Mouse (Mus musculus): Measurements from ENCODE around the gene B4galnt1.
"Not testable (repeated sequence)": the region's sequence is repeated elsewhere in the genome, so short reads cannot be mapped to it uniquely, and the experiment has no call there.

B4galnt1 gene

DNA sequence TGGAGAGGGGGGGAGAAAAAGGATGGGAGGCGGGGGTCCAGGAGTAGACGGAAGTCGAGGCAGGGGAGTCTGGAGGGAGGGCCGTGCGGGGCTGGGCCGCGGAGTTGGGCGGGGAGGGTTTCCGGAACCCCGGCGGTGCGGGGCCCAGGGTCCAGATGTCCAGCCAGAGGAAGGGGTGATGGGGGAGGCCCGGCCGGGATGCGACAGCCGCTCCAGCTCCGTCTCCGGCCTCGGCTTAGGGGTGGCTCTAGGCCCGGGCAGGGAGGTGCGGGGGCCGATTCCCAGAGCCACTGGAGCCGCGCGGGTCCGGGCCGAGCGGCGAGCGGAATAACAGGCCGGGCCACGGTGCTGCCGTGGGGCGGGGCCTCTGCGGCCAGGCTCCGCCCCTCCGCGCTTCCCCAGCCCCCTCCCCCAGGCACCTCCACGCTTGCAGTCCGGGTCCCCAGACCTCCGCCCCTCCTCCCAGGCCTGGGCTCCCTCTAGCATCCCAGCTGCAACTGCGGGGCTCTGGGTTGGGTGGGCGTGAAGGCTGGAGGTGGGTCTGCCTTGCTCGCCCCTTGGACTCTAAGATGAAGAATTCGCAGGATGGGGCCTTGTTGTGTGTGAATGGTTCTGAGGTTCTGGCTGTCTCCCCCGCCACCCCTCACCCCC, 23.6 kb downstream of the B4galnt1 start:
- peak; percentile 81 for DNase-seq (ENCODE audit: low read depth, low spot score)

DNA sequence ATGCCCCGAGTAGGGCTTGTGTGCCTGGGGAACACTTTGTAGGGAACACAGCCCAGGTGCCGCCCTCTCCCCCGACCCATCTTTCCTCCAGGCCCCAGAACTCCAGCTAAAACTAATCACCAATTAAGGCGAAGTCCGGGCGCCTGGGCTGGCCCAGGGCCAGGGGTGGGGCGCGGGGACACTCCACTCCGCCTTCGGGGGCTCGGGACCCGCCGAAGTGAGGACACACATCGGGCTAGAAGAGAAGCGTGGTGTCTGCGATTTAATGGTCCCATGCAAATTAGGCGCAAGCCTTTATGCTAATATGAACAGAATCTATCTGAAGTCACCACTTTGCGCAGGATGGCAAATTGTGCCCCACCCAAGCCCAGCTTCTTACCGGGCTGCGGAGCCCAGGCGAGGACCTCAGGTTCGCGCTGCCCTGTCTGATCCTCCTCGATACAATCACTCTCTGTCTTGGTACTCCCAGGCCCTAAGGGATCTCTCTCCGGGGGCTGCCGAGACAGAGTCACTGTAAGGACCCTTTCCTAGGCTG, 24.2 kb downstream of the B4galnt1 start:
- DNase-seq (ENCODE audit: low read depth, low spot score) = peak; percentile 61

DNA sequence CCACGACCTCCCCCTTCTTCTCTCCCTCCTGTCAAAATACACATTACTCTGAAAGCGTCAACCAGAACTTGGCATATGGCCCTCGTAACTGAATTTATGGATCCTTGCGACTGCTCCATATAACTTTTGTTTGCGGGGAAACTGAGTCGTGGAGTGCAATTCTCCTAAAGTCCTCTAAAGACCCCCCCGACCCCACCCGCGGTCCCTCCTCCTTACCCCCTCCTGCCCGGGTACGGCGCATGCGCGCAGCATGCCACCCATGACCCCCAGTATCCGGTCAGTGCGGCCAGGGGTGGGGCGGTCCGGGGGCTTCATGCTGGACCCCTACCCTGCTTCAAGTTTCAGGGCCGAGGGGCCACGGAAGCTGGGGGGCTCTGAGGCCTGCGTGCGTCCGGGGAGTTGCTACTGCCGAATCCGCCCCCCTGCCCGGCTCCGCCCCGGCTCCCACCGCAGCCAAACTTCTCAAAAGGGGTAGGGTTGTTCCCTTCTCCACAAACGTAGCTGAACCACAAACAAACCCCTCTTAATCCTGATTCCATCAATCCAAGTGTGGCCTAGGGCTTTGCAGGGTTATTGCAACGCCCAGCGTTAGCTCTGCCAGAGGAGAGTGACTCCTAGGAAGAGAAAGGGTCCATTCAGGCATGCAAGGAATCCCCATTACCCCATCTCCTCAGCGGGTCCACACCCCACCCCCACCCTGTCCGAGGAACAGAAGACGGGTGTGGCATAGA, 24.8 kb downstream of the B4galnt1 start, which contains the start of gene Arhgef25:
Gene Arhgef25 (minus strand): TSS at position 433 of the 731 bp plus-strand sequence.
- no peak for DNase-seq (ENCODE audit: low read depth, low spot score)

DNA sequence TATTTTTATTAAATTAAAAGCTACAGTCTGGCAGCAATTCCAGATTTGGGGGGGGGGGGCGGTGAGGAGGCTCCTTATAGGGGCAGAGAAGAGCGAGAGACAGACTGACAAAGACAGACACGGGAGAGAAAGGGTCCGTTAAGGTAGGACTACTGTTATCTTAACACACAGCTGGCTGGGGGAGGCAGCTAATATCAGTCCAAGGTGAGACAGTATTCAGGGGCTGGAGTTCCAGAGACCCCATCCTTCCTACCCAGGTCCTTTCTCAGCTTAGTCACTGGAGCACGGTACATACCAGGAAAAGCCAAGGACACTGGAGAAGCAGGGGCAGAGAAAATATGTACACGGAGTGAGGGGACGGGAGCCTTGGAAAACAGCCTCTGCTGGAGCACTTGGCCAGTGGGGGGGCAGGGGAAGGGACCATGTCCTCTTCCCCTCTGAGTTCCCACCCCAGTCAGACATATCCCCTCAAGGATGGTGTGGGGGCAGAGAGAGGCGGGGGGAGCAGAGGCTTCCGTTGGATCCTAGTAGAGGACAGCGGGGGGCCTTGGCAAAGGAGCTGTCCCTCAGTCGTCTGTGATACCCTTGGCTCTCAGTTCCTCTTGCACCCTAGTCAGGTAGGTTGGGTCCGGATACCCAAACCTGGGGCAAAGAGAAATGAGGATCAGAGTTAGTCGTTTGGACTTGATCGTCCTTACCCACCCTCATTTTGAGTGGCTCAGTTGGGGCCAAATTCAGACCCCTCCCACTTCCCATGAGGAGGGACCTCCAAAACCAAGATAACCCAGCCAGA, 25.6 kb downstream of the B4galnt1 start:
- DNase-seq (ENCODE audit: low read depth, low spot score) = no peak

DNA sequence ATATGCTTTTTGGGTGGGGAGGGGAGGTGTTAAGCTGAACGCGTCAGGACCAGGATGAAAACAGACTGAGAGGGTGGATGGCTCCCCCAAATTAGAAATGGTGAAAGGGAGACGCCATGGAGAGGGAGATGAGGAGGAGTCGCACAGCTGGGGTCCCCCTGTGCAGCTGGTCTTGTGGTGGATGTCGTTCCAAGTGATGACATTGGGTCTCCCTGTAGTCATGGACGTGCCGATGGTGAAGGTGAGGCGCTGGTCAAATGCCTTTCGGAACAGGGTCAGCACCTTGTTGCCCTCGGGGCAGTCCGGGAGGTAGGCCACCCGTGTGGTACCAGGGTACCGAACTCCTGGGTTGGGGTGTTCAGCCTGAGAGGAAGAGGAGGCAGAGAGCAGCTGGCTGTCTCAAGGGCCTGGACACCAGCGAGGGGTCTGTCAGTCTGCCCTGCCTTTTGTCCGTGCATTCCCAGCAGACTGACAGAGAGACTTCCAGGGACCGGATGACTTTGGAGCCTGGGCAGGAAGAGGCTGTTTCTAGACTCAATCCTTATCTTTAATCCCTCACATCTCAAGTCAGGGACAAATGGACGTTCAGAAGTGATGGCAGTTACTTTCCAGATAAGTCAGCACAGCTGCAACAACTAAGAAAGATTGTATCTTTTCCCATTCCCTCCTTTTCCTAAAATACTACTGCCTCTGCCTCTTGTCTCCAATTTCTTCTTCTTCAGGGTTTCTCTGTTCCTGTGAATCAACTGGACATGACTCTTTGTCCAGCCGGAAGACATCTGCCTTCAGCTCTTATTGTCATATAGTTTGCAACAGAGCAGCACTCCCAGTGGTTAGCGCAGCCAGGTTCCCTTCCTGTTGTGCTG, 26.4 kb downstream of the B4galnt1 start:
- no peak for DNase-seq (ENCODE audit: low read depth, low spot score)

DNA sequence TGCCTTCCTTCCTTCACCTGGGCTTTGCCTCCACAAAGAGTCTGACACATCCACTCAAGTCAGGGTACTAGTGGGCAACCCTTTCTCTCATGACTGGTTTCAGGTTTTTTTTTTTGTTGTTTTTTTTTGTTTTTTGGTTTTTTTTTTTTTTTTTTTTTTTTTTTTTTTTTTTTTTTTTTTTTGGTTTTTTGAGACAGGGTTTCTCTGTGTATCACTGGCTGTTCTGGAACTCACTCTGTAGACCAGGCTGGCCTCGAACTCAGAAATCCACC, 27.0 kb downstream of the B4galnt1 start:
- DNase-seq (ENCODE audit: low read depth, low spot score) = not testable (repeated sequence)

DNA sequence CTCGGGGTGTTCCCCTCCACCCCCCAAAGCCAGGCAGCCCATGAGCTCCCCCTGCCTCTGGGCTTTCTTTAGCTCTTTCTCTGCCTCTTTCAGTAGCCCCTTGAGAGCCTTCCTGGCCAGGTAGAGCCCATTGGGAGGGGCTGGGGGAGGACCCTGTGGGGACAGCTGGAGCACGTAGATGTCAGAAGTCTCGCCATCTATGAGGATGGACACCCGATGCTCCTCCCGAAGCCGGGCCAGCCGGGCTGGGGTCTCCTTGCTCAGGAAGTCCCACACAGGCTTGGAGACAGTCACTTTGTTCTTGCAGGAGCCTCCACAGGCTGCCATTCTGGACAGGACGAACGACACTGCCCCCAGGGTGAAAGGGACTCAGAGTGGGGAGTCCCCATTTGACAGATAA, 28.0 kb downstream of the B4galnt1 start:
- DNase-seq (ENCODE audit: low read depth, low spot score) = no peak

DNA sequence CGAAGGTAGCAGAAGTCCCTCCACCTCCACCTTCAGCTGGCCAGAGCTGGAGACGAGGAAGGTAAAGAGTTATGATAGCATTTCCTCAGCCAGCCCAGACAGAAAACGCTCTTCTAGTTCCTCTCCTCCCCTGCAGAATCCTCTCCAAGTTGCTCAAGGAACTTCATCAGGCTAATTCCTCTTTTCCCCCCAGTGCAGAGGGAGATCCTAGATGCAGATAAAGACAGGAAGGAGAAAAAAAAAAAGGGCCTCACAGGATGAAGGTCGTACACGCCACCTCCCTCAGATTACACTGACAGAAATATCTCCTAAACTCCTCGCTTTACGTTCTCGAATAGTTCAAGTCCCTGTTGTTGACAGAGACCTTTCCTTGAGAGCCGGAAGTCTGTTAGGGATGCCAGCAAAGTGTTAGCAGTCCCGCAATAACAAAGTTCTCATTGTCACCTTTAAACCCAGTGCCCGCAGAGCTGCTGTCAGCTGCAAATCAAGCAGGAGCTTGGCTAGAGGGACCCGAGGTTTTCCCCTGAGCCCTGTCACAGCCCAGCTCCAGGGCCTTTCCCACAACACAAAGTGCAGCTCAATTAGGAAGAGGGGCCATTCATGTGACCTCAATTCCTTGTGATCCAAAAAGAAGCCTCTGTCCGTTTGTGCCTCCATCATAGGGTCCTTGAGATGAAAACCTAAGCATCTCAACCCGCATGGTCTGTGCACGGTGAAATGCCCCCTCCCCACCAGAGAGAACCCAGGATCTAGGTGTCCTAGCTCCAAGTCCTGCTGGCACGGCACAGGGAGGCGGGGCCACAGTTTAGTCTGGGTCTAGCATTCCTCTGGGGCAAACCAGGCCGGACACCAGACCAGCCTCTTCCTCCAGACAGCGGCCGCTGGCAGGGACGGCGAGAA, 29.7 kb downstream of the B4galnt1 start:
- DNase-seq (ENCODE audit: low read depth, low spot score) = peak; percentile 32

DNA sequence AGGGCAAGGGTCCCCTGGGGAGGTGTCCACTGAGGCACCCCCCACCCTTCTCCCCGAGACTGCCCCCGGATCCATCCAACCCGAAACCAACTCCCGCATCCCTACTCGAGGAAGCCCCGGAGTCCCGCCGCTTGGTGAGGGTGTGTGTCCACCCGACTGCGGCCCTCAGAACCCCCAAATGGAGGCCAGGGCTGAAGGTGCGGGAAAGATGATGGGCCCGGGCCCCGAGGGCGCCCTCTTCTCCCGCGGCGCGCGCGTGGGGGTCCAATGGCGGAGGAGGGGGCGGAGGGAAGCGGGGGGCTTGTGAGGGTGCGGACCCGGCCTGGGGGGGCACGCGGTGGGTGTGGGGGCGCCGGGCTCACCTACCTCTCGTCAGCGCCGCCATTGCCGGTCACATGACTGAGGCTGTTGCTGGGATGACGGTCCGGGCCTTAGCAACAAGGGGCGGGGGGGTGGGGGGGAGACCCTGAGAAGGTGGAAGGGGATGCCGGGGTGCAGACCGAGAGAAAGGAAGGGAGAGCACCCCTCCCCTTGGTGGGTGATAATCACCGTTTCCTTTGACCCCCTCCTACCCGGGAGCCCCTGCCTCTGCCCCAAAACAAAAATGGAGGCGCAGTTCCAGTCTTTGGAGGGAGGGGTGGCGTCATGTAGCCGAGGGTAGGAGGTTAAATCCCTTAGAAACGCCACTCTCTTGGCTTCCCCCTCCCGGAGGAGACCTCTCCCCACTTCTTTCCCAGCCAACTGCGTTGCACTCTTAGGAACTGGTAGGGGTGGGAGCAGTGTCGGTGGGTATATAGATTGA, 30.5 kb downstream of the B4galnt1 start, which contains the start of gene Dtx3:
Gene Dtx3 (minus strand): TSS at position 401 of the 802 bp plus-strand sequence.
- peak; percentile 59 for DNase-seq (ENCODE audit: low read depth, low spot score)

DNA sequence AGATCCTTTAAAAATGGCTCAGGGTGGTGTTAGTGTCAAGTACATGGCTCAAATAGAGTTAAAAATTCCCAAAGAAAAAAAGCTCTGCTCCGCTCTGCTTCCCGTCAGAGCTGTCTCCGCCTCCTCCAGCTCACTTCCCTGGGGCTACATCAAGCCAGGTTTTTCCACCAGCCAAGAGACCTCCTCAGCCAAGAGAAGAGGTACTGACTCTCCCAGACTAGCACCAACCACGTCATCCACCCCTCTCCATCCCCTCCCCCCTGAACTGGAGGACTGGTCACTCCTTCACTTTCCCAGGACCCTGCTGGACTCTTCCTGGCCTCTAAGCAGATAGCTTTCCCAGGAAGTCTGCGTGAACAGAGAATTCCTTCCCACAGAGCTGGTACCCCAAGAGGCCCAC, 31.4 kb downstream of the B4galnt1 start:
- DNase-seq (ENCODE audit: low read depth, low spot score) = no peak

DNA sequence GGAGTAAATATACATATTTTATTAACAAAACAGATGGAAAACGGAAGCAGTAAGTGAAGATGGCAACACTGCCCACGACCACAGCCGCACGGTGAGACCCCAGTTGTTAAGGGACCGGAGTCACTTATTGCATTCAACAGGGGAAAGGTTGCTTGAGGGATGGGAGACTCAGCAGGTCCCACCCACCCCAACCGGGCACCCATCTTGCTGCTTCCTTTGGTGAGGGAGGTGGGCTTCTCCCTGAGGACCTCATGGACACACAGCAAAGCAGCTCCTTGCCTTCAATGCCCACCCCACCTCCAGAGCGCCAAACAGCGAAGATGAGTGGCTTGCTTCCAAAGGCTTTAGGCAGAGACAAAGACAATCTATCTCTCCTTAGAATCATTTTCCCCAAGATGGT, 32.1 kb downstream of the B4galnt1 start:
- DNase-seq (ENCODE audit: low read depth, low spot score) = no peak

DNA sequence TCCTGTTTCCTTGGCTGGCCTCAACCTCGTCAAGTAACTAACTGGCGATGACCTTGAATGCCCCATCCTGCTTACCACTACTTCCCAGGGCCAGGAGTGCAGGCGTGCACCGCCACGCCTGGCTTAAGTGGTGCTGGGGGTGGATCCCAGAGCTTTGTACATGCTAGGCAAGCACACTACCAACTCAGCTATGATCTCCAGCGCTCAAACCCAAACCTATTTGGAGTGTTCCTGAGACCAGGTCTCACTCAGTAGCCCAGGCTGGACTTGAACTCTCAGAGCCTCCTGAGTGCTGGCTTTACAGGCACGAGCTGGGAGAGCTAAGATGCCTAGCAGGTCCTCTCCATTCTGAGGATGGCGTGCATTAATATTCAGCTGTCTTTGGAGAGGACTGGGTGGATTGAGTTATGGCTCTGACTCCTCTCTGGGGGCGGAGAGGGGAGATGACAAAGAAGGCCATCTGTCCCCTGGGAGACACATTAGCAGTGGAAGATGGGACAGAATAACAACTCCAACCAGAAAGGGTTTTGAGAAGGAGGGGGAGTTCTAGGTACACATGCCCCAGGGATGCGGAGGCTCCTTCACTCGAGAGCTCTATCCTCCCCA, 32.6 kb downstream of the B4galnt1 start:
- no peak for DNase-seq (ENCODE audit: low read depth, low spot score)

DNA sequence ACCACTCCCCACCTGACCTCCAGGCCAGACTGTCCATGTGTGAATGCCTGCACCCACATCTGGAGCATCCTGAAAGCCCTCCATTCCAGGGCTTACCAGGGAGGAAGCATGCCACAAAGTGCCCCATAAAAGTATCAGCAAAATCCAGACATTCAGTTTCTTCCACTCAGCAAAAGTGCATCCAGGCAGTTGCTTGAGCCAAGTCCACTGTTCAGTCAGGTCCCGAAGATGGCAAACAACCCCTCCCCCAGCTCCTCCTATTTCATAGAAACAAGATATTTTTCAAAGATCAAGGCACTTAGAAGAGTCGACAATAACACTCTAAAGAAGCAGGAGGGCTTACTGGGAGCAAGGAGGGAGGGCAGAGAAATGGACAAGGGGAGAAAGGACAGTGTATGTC, 33.5 kb downstream of the B4galnt1 start:
- no peak for DNase-seq (ENCODE audit: low read depth, low spot score)

DNA sequence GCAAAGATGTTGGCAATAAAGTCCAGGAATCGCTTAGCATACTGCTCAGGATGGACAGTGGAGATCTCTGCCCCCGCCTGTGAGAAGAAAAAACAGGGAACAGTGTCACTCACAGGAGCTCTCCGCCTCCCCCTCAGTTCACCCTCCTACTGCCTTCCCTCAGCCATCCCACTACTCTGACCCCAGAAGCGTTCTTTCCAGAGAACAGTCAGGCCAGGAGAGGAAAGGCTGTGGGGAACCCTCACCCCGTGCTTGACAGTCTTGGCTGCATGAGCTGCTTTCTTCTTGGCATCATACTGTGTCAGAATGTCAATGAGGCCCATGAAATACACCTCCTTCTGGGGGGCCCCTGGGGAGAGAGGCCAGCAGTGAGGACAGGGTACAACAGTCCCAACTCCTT, 34.0 kb downstream of the B4galnt1 start:
- DNase-seq (ENCODE audit: low read depth, low spot score) = no peak

DNA sequence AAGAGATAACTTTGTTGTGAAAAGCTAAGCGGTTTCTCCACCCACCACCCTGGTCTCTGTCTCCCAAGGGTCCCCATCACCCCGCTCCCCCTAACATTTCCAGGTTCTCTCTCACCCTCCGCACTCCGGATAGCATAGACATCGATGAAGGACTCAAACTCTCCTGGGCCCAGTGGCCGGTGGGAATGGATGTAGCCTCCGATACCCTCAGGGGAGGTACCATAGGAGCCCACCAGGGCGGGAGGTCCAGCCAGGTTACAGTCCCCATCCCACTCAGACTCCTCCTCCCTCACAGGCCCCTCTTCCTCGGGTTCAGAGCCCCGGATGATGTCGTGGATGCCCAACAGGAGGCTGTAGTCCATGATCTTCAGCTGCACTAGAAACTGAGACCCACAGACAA, 34.4 kb downstream of the B4galnt1 start:
- DNase-seq (ENCODE audit: low read depth, low spot score) = no peak

DNA sequence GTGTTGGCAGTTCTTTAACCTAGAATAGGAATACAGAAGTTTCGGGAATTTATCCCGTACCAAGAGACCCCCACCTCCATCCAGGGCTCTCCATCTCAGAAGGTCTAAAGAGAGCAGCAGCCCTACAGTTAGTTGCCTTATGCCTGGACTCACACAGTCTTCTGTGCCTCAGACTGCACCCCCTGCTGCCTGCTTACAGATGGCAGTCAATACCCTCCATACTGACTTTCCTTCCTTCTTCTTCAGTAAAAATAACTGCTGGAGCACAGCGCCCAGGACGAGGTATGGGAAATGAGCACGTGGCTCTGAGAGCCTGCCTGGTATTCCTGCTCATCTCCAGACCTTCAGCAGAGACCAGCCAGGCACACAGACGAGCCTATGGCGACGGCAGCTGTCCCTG, 35.3 kb downstream of the B4galnt1 start:
- DNase-seq (ENCODE audit: low read depth, low spot score) = no peak

DNA sequence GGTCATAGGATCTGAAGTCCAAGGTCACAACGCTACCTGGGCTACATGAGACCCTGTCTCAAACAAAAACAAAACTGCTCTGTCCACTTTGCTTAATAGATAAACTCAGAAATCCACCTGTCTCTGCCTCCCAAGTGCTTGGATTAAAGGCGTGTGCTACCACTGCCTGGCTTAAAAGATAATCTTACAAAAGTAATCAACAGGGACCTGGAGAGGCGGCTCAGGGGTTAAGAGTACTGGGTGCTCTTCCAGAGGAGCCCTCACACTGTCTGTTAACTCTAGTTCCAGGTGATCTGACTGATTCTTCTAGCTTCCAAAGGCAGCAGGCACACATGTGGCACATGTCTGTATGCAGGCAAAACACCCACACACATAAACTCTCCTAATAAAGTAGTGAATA, 38.1 kb downstream of the B4galnt1 start:
- DNase-seq (ENCODE audit: low read depth, low spot score) = no peak

DNA sequence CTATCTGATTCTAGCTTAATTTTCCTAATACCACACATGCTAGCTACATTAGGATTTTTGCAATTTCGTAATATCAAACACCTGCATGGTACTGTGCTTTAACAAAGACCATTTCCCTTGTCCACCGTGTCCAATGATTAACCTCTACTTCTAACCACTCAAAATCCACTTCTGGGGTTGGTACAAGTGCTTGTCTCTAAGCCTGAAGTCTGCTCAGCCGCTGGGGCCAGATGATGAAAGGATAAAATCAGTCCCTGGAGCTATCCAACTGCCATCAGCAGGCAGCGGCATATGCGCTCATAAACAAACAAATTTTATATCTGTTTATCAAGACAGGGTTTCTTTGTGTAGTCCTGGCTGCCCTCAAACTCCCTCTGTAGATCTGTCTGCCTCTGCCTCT, 39.6 kb downstream of the B4galnt1 start:
- no peak for DNase-seq (ENCODE audit: low read depth, low spot score)

DNA sequence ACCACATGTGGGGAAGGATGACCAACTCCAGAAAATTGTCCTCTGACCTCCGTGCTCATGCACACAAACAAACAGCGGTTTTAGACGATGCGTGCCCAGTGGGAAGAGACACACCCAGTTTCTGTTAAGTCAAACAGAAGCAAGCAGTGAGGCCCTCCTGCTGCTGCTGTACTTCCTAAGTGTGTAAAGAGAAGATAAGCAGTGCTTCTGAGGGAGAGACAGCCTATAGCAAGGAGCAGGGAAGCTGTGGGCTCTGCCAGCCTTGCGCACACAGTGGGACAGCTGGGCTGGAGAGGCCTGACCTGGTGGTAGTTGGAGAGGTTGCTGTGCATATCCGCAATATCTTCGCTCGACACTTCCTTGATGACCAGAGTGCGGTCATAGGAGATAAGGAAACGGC, 40.3 kb downstream of the B4galnt1 start:
- DNase-seq (ENCODE audit: low read depth, low spot score) = no peak

Measured in A20 (cell line).